Mouse (Mus musculus) CH12.LX (cell line): ENCODE measurements around the gene Dip2a. TPM values are rescaled to one million over a fixed set of nuclear protein-coding genes. Genes with fewer than 3 reads are reported as not detected.

ENCODE experiments used
- DNase-seq: peaks from one replicate; pipeline ENCODE4 v3.0.0-alpha.2; 2013; ENCODE audit errors: extremely low read depth
- H3K27ac ChIP-seq: 2 replicates; pipeline ENCODE4 v1.5.1; 2012; ENCODE audit warnings: low read depth, mild to moderate bottlenecking, control low read depth, moderate library complexity; ENCODE audit not compliant: insufficient read depth
- H3K27me3 ChIP-seq: replicated peaks from 2 replicates; pipeline ENCODE3; 2012; ENCODE audit warnings: inconsistent platforms
- H3K36me3 ChIP-seq, 2 experiments: replicated peaks in 1 of 2; 2 replicates each; pipeline versions ENCODE3 to v1.6.1; 2012; ENCODE audit warnings: inconsistent platforms in 1 of 2, low read length in 1 of 2, mild to moderate bottlenecking in 1 of 2, mixed read lengths in 1 of 2, moderate library complexity in 1 of 2; ENCODE audit not compliant: control insufficient read depth in 1 of 2, insufficient read depth in 1 of 2
- H3K4me1 ChIP-seq, 2 experiments: 2 replicates each; pipeline ENCODE4 v1.6.1; 2012; ENCODE audit warnings: inconsistent platforms in 1 of 2, moderate library complexity in 1 of 2; ENCODE audit not compliant: insufficient read depth in 2 of 2, control insufficient read depth in 1 of 2
- H3K4me2 ChIP-seq: 2 replicates; pipeline ENCODE4 v1.6.1; 2012; ENCODE audit warnings: low read depth, mild to moderate bottlenecking, control low read depth; ENCODE audit not compliant: poor library complexity, insufficient read depth, severe bottlenecking
- H3K4me3 ChIP-seq, 3 experiments: fragments of 150-350 bp in 1 of 3; sonication (generic) in 1 of 3; replicated peaks in 1 of 3; 2 replicates each; pipeline versions ENCODE3 to v1.5.1; 2011 to 2012; ENCODE audit warnings: low read depth in 2 of 3, low read length in 2 of 3, mild to moderate bottlenecking in 2 of 3, moderate library complexity in 2 of 3, control low read depth in 1 of 3, improper control_type of control experiment in 1 of 3, inconsistent platforms in 1 of 3, mixed read lengths in 1 of 3; ENCODE audit not compliant: poor library complexity in 1 of 3
- H3K79me2 ChIP-seq: replicated peaks from 2 replicates; pipeline ENCODE4 v1.6.1; 2012; ENCODE audit warnings: mild to moderate bottlenecking, moderate library complexity; ENCODE audit not compliant: control insufficient read depth, poor library complexity, insufficient read depth, severe bottlenecking; ENCODE audit errors: extremely low read depth
- H3K9ac ChIP-seq: 2 replicates; pipeline ENCODE4 v1.6.1; 2012; ENCODE audit warnings: low read depth, mild to moderate bottlenecking, control low read depth, moderate library complexity; ENCODE audit not compliant: insufficient read depth
- H3K9me3 ChIP-seq: replicated peaks from 2 replicates; pipeline ENCODE3; 2012; ENCODE audit warnings: low read length, inconsistent platforms, mixed read lengths
- E2F4 ChIP-seq: IDR thresholded peaks from 2 replicates; pipeline ENCODE4 v1.6.1; 2011; ENCODE audit warnings: low read depth, low read length, improper control_type of control experiment; ENCODE audit not compliant: insufficient replicate concordance
- HCFC1 ChIP-seq: IDR thresholded peaks from 2 replicates; pipeline ENCODE4 v1.6.1; 2012; ENCODE audit warnings: low read depth, mild to moderate bottlenecking, inconsistent platforms, low read length, improper control_type of control experiment
- JUN ChIP-seq: IDR thresholded peaks from 2 replicates; pipeline ENCODE4 v1.6.1; 2011; ENCODE audit warnings: low read depth, mild to moderate bottlenecking, low read length, improper control_type of control experiment, moderate library complexity; ENCODE audit not compliant: insufficient read depth
- JUND ChIP-seq: conservative IDR thresholded peaks from 2 replicates; pipeline ENCODE4 v1.6.1; 2011; ENCODE audit warnings: low read depth, low read length, improper control_type of control experiment
- KAT2A ChIP-seq: IDR thresholded peaks from 2 replicates; pipeline ENCODE4 v1.6.1; 2012; ENCODE audit warnings: low read length, improper control_type of control experiment, inconsistent platforms; ENCODE audit not compliant: insufficient replicate concordance
- MAZ ChIP-seq: IDR thresholded peaks from 2 replicates; pipeline ENCODE4 v1.6.1; 2012; ENCODE audit warnings: low read depth, mild to moderate bottlenecking, inconsistent platforms, low read length, improper control_type of control experiment, moderate library complexity
- MXI1 ChIP-seq: IDR thresholded peaks from 2 replicates; pipeline ENCODE4 v1.6.1; 2011; ENCODE audit warnings: mild to moderate bottlenecking, low read depth, low read length, improper control_type of control experiment
- NELFE ChIP-seq: IDR thresholded peaks from 2 replicates; pipeline ENCODE4 v1.6.1; 2011; ENCODE audit warnings: low read depth, low read length, improper control_type of control experiment
- NRF1 ChIP-seq: IDR thresholded peaks from 2 replicates; pipeline ENCODE4 v1.6.1; 2014; ENCODE audit warnings: low read depth, mild to moderate bottlenecking, inconsistent platforms, low read length, improper control_type of control experiment, moderate library complexity
- PAX5 ChIP-seq: IDR thresholded peaks from 2 replicates; pipeline ENCODE4 v1.6.1; 2012; ENCODE audit warnings: low read length, inconsistent platforms, mixed read lengths
- POLR2A ChIP-seq: IDR thresholded peaks from 2 replicates; pipeline ENCODE4 v1.6.1; 2011; ENCODE audit warnings: low read depth, mild to moderate bottlenecking, improper control_type of control experiment, low read length
- POLR2AphosphoS2 ChIP-seq: IDR thresholded peaks from 2 replicates; pipeline ENCODE4 v1.6.1; 2011; ENCODE audit warnings: low read depth, low read length, improper control_type of control experiment
- RAD21 ChIP-seq: IDR thresholded peaks from 2 replicates; pipeline ENCODE4 v1.6.1; 2011; ENCODE audit warnings: low read depth, mild to moderate bottlenecking, low read length, improper control_type of control experiment, moderate library complexity
- SIN3A ChIP-seq: IDR thresholded peaks from 2 replicates; pipeline ENCODE4 v1.6.1; 2012; ENCODE audit warnings: low read length, improper control_type of control experiment, inconsistent platforms
- SMC3 ChIP-seq: IDR thresholded peaks from 2 replicates; pipeline ENCODE4 v1.6.1; 2011; ENCODE audit warnings: low read depth, low read length, improper control_type of control experiment
- TCF12 ChIP-seq: IDR thresholded peaks from 2 replicates; pipeline ENCODE4 v1.6.1; 2014; ENCODE audit warnings: low read depth, mild to moderate bottlenecking, inconsistent platforms, low read length, improper control_type of control experiment
- UBTF ChIP-seq: IDR thresholded peaks from 2 replicates; pipeline ENCODE4 v1.6.1; 2012; ENCODE audit warnings: low read depth, mild to moderate bottlenecking, inconsistent platforms, low read length, improper control_type of control experiment, moderate library complexity
- ZKSCAN1 ChIP-seq: IDR thresholded peaks from 2 replicates; pipeline ENCODE4 v1.6.1; 2012; ENCODE audit warnings: low read depth, inconsistent platforms, low read length, improper control_type of control experiment, borderline replicate concordance
- ZMIZ1 ChIP-seq: IDR thresholded peaks from 2 replicates; pipeline ENCODE4 v1.6.1; 2012; ENCODE audit warnings: low read depth, mild to moderate bottlenecking, inconsistent platforms, low read length, improper control_type of control experiment
- ZNF384 ChIP-seq: IDR thresholded peaks from 2 replicates; pipeline ENCODE4 v1.6.1; 2012; ENCODE audit warnings: low read depth, low read length, improper control_type of control experiment, inconsistent platforms
- dilution Hi-C: fragments of 300-500 bp; cut with MboI; formaldehyde crosslinking; loops from 2 replicates; pipeline ENCODE4 v1.14.3; 2020; ENCODE audit warnings: low sequenced_read_pairs; ENCODE audit not compliant: extremely low pct_unique_long_range_greater_than_20kb, extremely low pct_ligation_motif_present
- in situ Hi-C: fragments of 300-500 bp; cut with MboI; formaldehyde crosslinking; loops from 3 replicates; pipeline ENCODE4 v1.14.3; 2019; ENCODE audit warnings: low sequenced_read_pairs, low pct_ligation_motif_present, low pct_unique_long_range_greater_than_20kb, mixed read lengths
- polyA plus RNA-seq: library from polyadenylated mRNA; unstranded; fragments of >175 nt; gene quantifications from 2 replicates; pipeline ENCODE4 v1.2.1, GENCODE M21; 2012; ENCODE audit warnings: low read depth; ENCODE audit not compliant: insufficient read length
- total RNA-seq, 2 experiments: library from RNA; depleted of rRNA; stranded (reverse); fragments of 300-350 nt in 1 of 2; fragments of >200 nt in 1 of 2; gene quantifications; 2 replicates each; pipeline ENCODE4 v1.2.3; 2012 to 2014

Gene Dip2a
- total RNA-seq (2012; rRNA removed) (1.4 and 2.4 TPM in 2 replicates), total RNA-seq (2014; rRNA removed) (0.73 and 0.97 TPM in 2 replicates), polyA plus RNA-seq (1.5 TPM in 2 replicates)

- H3K36me3 ChIP-seq: peaks cover 2 to 16% of the 10 kb centered on the region in 2 experiments
- H3K27me3 ChIP-seq: peaks cover 8% of the 10 kb centered on the region
- no peaks in the 10 kb centered on the region for H3K79me2 ChIP-seq
- peak; percentile 79 for DNase-seq
- TF ChIP-seq UBTF (peak; percentile 77), NELFE (peak; percentile 73; the same call in 1 of the 2 replicates), POLR2A (peak; percentile 70), SMC3 (no peak), TCF12 (0 out of 2 replicates have a peak, but pooled peaks have one; percentile 33), POLR2AphosphoS2 (no peak), ZMIZ1 (peak; percentile 57; the same call in 1 of the 2 replicates), KAT2A (no peak), NRF1 (peak; percentile 87)
- peak within 1 kb of the TSS; percentile 47 for H3K27ac ChIP-seq
- H3K4me3 ChIP-seq: peak within 1 kb of the TSS; percentile 46 to 68 (median 56)
- peak within 1 kb of the TSS; percentile 79 for H3K4me2 ChIP-seq
- H3K9me3 ChIP-seq: no peaks in the 10 kb centered on the region
- dilution Hi-C loops (no loop called here), in situ Hi-C loops (no loop called here)
- H3K4me1 ChIP-seq: peaks cover 0 to 7% of the 10 kb centered on the region in 2 experiments; a peak in 2 of 4 replicates
- H3K9ac ChIP-seq: peak within 1 kb of the TSS; percentile 71; the same call in 1 of the 2 replicates
These were observed at the start of gene Dip2a for GRCm38 (mm10) chr10:76344711-76345539. Gene Dip2a, minus strand, starts transcription at chr10:76345291.

DNA sequence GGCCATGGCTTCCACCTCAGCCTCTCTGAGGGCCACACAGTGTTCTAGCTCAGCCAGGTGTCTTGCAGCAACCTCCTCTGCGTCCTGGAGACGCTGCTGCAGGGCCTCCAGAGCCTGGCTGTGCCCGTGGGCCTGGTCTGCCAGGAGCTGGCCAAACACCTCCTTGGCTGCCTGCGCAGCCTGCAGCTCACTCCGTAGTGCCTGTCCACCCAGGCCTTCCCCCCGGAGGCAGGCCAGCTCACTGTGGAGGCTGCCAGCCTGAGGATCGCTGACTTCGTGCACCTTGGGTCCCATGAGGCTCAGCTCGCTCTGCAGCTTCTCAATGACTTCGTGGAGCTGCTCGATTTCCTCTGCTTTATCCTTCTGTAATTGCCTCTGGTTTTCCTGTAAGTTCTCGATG lies 47.5 kb upstream of the Dip2a start:
- no peak for DNase-seq
- dilution Hi-C loops (no loop called here), in situ Hi-C loops (no loop called here)
- no peak overlapping the region for H3K9ac ChIP-seq
- H3K9me3 ChIP-seq: peaks cover 7% of the 10 kb centered on the region
- no peak overlapping the region for H3K4me3 ChIP-seq
- peaks cover 50 to 66% of the 10 kb centered on the region in 2 experiments for H3K36me3 ChIP-seq
- no peaks in the 10 kb centered on the region for H3K4me1 ChIP-seq
- H3K27ac ChIP-seq: no peak overlapping the region
- TF ChIP-seq NELFE (no peak), E2F4 (no peak), SIN3A (no peak), MXI1 (no peak), SMC3 (no peak), ZKSCAN1 (no peak), PAX5 (no peak), NRF1 (no peak), MAZ (no peak), TCF12 (no peak), HCFC1 (no peak), UBTF (no peak), JUND (no peak), ZNF384 (no peak), POLR2AphosphoS2 (no peak), JUN (no peak), RAD21 (no peak)
- H3K79me2 ChIP-seq: no peaks in the 10 kb centered on the region
- no peaks in the 10 kb centered on the region for H3K27me3 ChIP-seq
- no peak overlapping the region for H3K4me2 ChIP-seq
